Mouse (Mus musculus): ENCODE results near the gene Slc22a14. TPM values are rescaled to one million over a fixed set of nuclear protein-coding genes. Genes with fewer than 3 reads are reported as not detected.

The Slc22a14 gene
- total RNA-seq, 2 experiments from 2014 or later = not detected

- no peak for DNase-seq (ENCODE audit: low spot score in 2 of 2)
Observed at GRCm38 (mm10) chr9:119146098-119146770, 219.1 kb downstream of the Slc22a14 start.

- DNase-seq (ENCODE audit: low spot score in 2 of 2) = no peak
Observed at GRCm38 (mm10) chr9:119145638-119146037, 219.7 kb downstream of the Slc22a14 start.

DNA sequence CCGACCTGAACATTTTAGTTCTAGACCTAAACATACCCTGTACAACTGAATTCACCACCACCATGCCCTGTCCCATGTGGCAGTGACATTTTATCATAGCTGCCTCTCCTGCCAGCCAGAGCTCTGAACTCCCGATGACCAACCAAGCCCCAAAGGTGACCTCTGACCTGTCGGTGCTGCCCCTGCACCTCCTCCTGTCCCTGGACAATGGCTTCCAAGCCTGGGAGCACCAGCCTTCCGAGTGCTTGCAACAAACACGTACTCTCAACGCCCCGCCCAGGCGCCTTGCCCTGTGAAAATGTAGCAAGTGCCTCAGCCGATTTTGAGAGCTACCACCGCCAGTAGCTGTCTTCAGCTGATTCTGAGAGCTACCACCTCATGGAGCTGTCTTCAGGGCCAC lies 220.2 kb downstream of the Slc22a14 start:
- DNase-seq (ENCODE audit: low spot score in 2 of 2) = no peak

DNA sequence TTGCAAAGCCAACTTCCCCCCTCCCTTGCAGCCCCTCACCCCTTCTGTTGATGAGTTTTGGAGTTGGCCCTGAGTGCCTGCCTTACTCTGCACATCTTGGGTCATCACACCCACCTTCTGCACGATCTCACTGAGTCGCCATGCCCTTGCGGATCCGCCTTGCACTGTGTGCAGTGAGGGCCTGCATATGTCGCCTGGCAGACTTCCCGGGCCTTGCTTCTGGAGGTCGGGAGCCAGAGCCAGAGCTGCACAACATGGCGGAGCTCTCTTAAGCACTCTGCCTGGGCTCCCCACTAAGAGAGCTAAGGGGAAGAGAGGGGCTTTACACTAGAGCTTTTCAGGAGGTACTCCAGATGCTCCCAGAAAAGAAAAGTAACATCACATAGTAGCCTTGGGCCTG lies 220.7 kb downstream of the Slc22a14 start:
- no peak for DNase-seq (ENCODE audit: low spot score in 2 of 2)

- DNase-seq (ENCODE audit: low spot score in 2 of 2) = no peak
Observed at GRCm38 (mm10) chr9:119143372-119143771, 222.0 kb downstream of the Slc22a14 start.

GRCm38 (mm10) chr9:119142066-119142465 lies 223.3 kb downstream of the Slc22a14 start:
- DNase-seq (ENCODE audit: low spot score in 2 of 2) = no peak

- no peak for DNase-seq (ENCODE audit: low spot score in 2 of 2)
Observed at GRCm38 (mm10) chr9:119138836-119139235, 226.5 kb downstream of the Slc22a14 start.

GRCm38 (mm10) chr9:119130692-119131091 lies 234.7 kb downstream of the Slc22a14 start:
- DNase-seq (ENCODE audit: low spot score in 2 of 2) = peak in 1 of 2 experiments; percentile 9

- no peak for DNase-seq (ENCODE audit: low spot score in 2 of 2)
Observed at GRCm38 (mm10) chr9:119128436-119129181, 236.7 kb downstream of the Slc22a14 start.

DNA sequence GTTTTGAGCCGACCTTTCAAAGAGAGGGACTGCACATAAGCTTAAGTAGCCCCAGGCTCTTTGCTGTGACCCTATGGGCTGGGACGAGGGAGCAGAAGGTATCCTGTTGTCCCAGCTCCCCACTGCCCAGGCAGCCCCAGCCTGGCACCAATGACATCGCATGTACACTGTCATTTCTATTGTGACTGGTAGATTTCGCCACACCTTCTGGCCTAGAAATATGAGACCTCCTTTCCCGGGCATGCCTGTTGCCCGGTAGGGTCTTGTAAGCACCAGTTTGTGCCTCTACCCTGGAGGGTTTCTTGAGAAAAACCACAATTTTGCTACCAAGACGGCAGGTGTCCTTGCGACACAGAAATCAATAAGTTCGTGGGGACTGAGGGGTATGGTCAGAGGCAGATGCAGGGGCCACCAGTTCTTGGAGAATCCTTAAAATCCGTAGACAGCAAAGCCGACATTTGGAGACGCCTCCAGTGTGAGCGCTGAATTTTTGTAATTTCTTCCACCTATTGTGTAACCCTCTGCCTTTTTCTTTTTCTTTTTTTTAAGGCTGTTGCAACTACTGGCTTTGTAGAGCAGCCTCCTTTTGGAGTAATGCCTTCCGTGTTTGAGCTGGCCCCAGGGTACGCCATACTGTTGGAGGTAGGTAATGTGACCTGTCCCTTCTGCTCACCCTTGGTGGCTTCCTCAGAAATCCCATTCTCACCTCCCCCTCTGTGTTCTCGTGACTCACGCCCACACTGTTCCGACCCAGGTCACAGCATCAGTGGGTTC lies 242.6 kb downstream of the Slc22a14 start:
- no peak for DNase-seq (ENCODE audit: low spot score in 2 of 2)

DNA sequence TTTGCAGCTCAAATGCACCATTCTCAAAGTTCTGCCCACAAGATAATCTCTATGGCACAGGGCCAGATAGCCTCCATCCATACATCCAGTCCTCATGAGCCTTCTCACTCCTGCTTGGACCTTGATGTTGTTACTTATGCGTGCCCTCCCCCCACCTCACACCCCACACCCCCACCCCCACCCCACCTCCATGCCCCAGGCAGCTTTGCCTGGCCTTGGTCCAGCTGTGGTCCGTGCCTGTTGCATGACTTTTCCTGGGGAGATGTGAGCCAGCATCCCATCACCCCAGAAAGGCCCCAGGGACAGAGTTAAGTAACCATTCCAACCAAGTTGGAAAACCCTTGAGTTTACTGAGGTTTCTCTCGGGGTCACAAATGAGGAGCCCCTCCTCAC lies 245.2 kb downstream of the Slc22a14 start:
- no peak for DNase-seq (ENCODE audit: low spot score in 2 of 2)

Other genes starting within 250 kb of the Slc22a14 start
- gene Acaa1b, start 208.5 kb downstream of the Slc22a14 start, total RNA-seq (2021) = 1 to 10 TPM; 1.2 to 1.3 TPM
- gene Gm47289, start 206.4 kb downstream of the Slc22a14 start, total RNA-seq (2021) = not detected
- under 1 TPM in 1 of 2 experiments, not detected in 1; 0.24 TPM for gene Slc22a13, start 156.5 kb downstream of the Slc22a14 start, total RNA-seq (2021)
- 10 to 100 TPM; 32.0 to 33.2 TPM for gene Oxsr1, start 43.1 kb downstream of the Slc22a14 start, total RNA-seq (2021)
- gene Acaa1a, start 25.9 kb downstream of the Slc22a14 start, total RNA-seq (2021) = 10 to 100 TPM; 66.5 to 77.9 TPM
- gene Myd88, start 24.1 kb downstream of the Slc22a14 start, total RNA-seq (2021) = 1 to 10 TPM; 5.1 to 6.0 TPM
- gene Xylb, start 8.2 kb downstream of the Slc22a14 start, total RNA-seq (2021) = 1 to 10 TPM; 4.2 to 5.6 TPM
- 10 to 100 TPM in 1 of 2 experiments, 1 to 10 TPM in 1; 9.4 to 14.4 TPM for gene Acvr2b, start 36.6 kb upstream of the Slc22a14 start, total RNA-seq (2021)
- 10 to 100 TPM; 22.2 to 23.1 TPM for gene Exog, start 79.4 kb upstream of the Slc22a14 start, total RNA-seq (2021)
- gene Scn5a, start 213.5 kb upstream of the Slc22a14 start, total RNA-seq (2021) = 1 to 10 TPM; 1.0 to 1.2 TPM